ENCODE assay signal across 12 mouse cellular contexts in genomic region chr10:128039167-128039566, GRCm38 (mm10). TPM values are rescaled to one million over a fixed set of nuclear protein-coding genes. Genes with fewer than 3 reads are reported as not detected.
A peak's percentile ranks its signal among the peaks of the same experiment; 100 is the strongest.
DNase-seq lines count a peak whose midpoint lies in the region; ATAC-seq and TF ChIP-seq lines count a peak whose summit lies in the region.
"Had no signal": no experiment of that assay in that cellular context is flagged by ENCODE, and none has a peak within 500 bp of the region (broad histone marks: within the 10 kb centered on the region; RNA-seq: fewer than 3 reads in every experiment).

No protein-coding gene starts in this region.

- TF ChIP-seq CTCF in kidney, postnatal 0 days (IDR thresholded peaks at IDR 0.05; ENCODE audit: low read depth), result no peak
- no peak for TF ChIP-seq CTCF in MEL (IDR thresholded peaks at IDR 0.05 in 2 of 3, conservative IDR thresholded peaks at IDR 0.05 in 1 of 3; ENCODE audit: control insufficient read depth in 1 of 3, insufficient read depth in 1 of 3, low read depth in 2 of 3, low read length in 3 of 3, poor library complexity in 1 of 3, severe bottlenecking in 1 of 3)

- no peaks in the 10 kb centered on the region for H3K9me3 ChIP-seq in kidney, postnatal 0 days (replicated peaks; ENCODE audit: low read length)
- no peaks in the 10 kb centered on the region for H3K9me3 ChIP-seq in MEL (replicated peaks; ENCODE audit: insufficient read depth, low read length)
- H3K9me3 ChIP-seq: hindbrain, embryonic 10.5 days had no signal

- no peak for ATAC-seq in kidney, postnatal 0 days (replicated peaks; ENCODE audit: low FRiP score, low read depth)
- ATAC-seq in erythroblast, adult 5-6 weeks (replicated peaks; ENCODE audit: low FRiP score, poor library complexity, severe bottlenecking), result 0 out of 2 replicates have a peak, but pooled peaks have one; percentile 36

- WGBS in kidney, postnatal 0 days, result 21% methylated on average over 5 of the region's 5 CpGs

- H3K27me3 ChIP-seq in kidney, postnatal 0 days (ENCODE audit: insufficient read depth, low read length), result no peaks in the 10 kb centered on the region
- H3K27me3 ChIP-seq in MEL (ENCODE audit: control insufficient read depth in 1 of 2, insufficient read depth in 2 of 2, low read length in 2 of 2), result no peaks in the 10 kb centered on the region

- no peak overlapping the region for H3K4me3 ChIP-seq in kidney, postnatal 0 days (replicated peaks; ENCODE audit: low read depth, low read length)
- H3K4me3 ChIP-seq in MEL (ENCODE audit: control insufficient read depth in 1 of 2, insufficient read depth in 1 of 2, low read depth in 2 of 2, low read length in 2 of 2), result no peak overlapping the region
- H3K4me3 ChIP-seq: left cerebral cortex, adult 2 months had no signal

- no peak for TF ChIP-seq RAD21 in MEL (IDR thresholded peaks at IDR 0.05; ENCODE audit: low read depth, low read length)

- no peak for TF ChIP-seq EP300 in MEL (IDR thresholded peaks at IDR 0.05; ENCODE audit: low read depth in 1 of 2, low read length in 2 of 2)

- peaks cover 40% of the 10 kb centered on the region for H3K36me3 ChIP-seq in kidney, postnatal 0 days (ENCODE audit: insufficient read depth, low read length)
- H3K36me3 ChIP-seq in MEL (ENCODE audit: control insufficient read depth in 1 of 2, insufficient read depth in 2 of 2, low read length in 2 of 2), result peaks cover 38 to 49% of the 10 kb centered on the region in 2 experiments

- peak overlapping the region; percentile 21; the same call in 1 of the 2 replicates for H3K4me2 ChIP-seq in kidney, postnatal 0 days (ENCODE audit: low read length)

- no peak overlapping the region for H3K27ac ChIP-seq in kidney, postnatal 0 days
- no peak overlapping the region for H3K27ac ChIP-seq in MEL (ENCODE audit: control insufficient read depth, low read depth, low read length)
- H3K27ac ChIP-seq: hindbrain, embryonic 10.5 days; left cerebral cortex, adult 2 months had no signal

- peaks cover 81% of the 10 kb centered on the region for H3K79me2 ChIP-seq in MEL (ENCODE audit: control insufficient read depth, insufficient read depth, low read length, poor library complexity)

- H3K9ac ChIP-seq in kidney, postnatal 0 days (ENCODE audit: low read depth, low read length), result 0 out of 2 replicates have a peak overlapping the region, but pooled peaks have one; percentile 35
- H3K9ac ChIP-seq in MEL (ENCODE audit: control insufficient read depth, low read depth, low read length, poor library complexity, severe bottlenecking), result peak overlapping the region; percentile 22; the same call in 1 of the 2 replicates

- TF ChIP-seq POLR2A in MEL (IDR thresholded peaks at IDR 0.05; ENCODE audit: control insufficient read depth in 1 of 2, insufficient read depth in 1 of 2, low read depth in 1 of 2, low read length in 2 of 2, poor library complexity in 1 of 2), result no peak; a peak in 1 of 4 replicates

- intact Hi-C loops in left cerebral cortex, postnatal 14 days (cut with DNase I), result no loop called here

- peak; percentile 52 for DNase-seq in kidney, postnatal 0 days (ENCODE audit: low spot score)
- no peak for DNase-seq in kidney, postnatal 25 days
- DNase-seq in MEL (ENCODE audit: low read depth, low spot score), result no peak
- peak; percentile 55 for DNase-seq in naive thymus-derived CD4-positive, alpha-beta T cell, adult 2 months (ENCODE audit: low read depth)
- no peak for DNase-seq in left cerebral cortex, postnatal 14 days (ENCODE audit: low spot score in 2 of 2)
- no peak for DNase-seq in spleen, postnatal 14 days (ENCODE audit: low spot score in 2 of 2)
- DNase-seq: adrenal gland, adult 2 months had no signal

- peaks cover 28% of the 10 kb centered on the region for H3K4me1 ChIP-seq in kidney, postnatal 0 days (replicated peaks; ENCODE audit: insufficient read depth, low read length)
- peaks cover 8 to 13% of the 10 kb centered on the region in 2 experiments for H3K4me1 ChIP-seq in MEL (ENCODE audit: control insufficient read depth in 1 of 2, insufficient read depth in 2 of 2, low read length in 2 of 2)

TF ChIP-seq in MEL, 35 proteins besides CTCF, POLR2A, EP300 and RAD21:
- TF ChIP-seq CHD2 (IDR thresholded peaks at IDR 0.05; ENCODE audit: low read length) (no peak), ETS1 (IDR thresholded peaks at IDR 0.05; ENCODE audit: low read depth, low read length) (0 out of 2 replicates have a peak, but pooled peaks have one; percentile 12)

RNA-seq across cellular contexts. Expression of gene Naca, which starts 3.8 kb away (rescaled TPM):
- polyA plus RNA-seq in kidney, postnatal 0 days (2015; fragmentation: Nextera tagmentation; extraction: Ambion mirVana), result 769 and 820 TPM in 2 replicates
- total RNA-seq in MEL (2012; rRNA removed), result 1,577 and 1,612 TPM in 2 replicates
- 1,000 to 10,000 TPM in 1 of 2 experiments, 100 to 1,000 TPM in 1; 202 to 1,039 TPM for polyA plus RNA-seq in MEL (2012; ENCODE audit: insufficient read depth in 1 of 2, insufficient read length in 2 of 2, low read depth in 1 of 2, low replicate concordance in 2 of 2, missing spikeins in 1 of 2)
- total RNA-seq in erythroblast, adult 5-6 weeks (2015; ENCODE audit: low replicate concordance), result 219 and 262 TPM in 2 replicates
- 350 and 361 TPM in 2 replicates for total RNA-seq in erythroblast, adult 5-6 weeks (2017; ENCODE audit: low replicate concordance)
- 100 to 1,000 TPM; 306 to 320 TPM for total RNA-seq in left cerebral cortex, postnatal 14 days (2021)

RNA-seq across cellular contexts. Expression of gene Ptges3, which starts 19.6 kb away (rescaled TPM):
- 467 and 468 TPM in 2 replicates for polyA plus RNA-seq in kidney, postnatal 0 days (2015; fragmentation: Nextera tagmentation; extraction: Ambion mirVana)
- 233 and 240 TPM in 2 replicates for total RNA-seq in MEL (2012; rRNA removed)
- polyA plus RNA-seq in MEL (2012; ENCODE audit: insufficient read depth in 1 of 2, insufficient read length in 2 of 2, low read depth in 1 of 2, low replicate concordance in 2 of 2, missing spikeins in 1 of 2), result 100 to 1,000 TPM; 216 to 627 TPM
- 44.0 and 46.6 TPM in 2 replicates for total RNA-seq in erythroblast, adult 5-6 weeks (2015; ENCODE audit: low replicate concordance)
- 65.1 and 65.8 TPM in 2 replicates for total RNA-seq in erythroblast, adult 5-6 weeks (2017; ENCODE audit: low replicate concordance)
- 100 to 1,000 TPM; 131 to 134 TPM for total RNA-seq in left cerebral cortex, postnatal 14 days (2021)

RNA-seq across cellular contexts. Expression of gene Prim1, which starts 24.2 kb away (rescaled TPM):
- 43.9 and 53.2 TPM in 2 replicates for polyA plus RNA-seq in kidney, postnatal 0 days (2015; fragmentation: Nextera tagmentation; extraction: Ambion mirVana)
- 59.6 and 74.0 TPM in 2 replicates for total RNA-seq in MEL (2012; rRNA removed)
- polyA plus RNA-seq in MEL (2012; ENCODE audit: insufficient read depth in 1 of 2, insufficient read length in 2 of 2, low read depth in 1 of 2, low replicate concordance in 2 of 2, missing spikeins in 1 of 2), result 10 to 100 TPM in 1 of 2 experiments, not detected in 1; 71.5 TPM
- total RNA-seq in erythroblast, adult 5-6 weeks (2015; ENCODE audit: low replicate concordance), result 37.6 and 56.5 TPM in 2 replicates
- 44.7 and 56.1 TPM in 2 replicates for total RNA-seq in erythroblast, adult 5-6 weeks (2017; ENCODE audit: low replicate concordance)
- total RNA-seq in left cerebral cortex, postnatal 14 days (2021), result 1 to 10 TPM; 6.4 to 7.2 TPM

RNA-seq across cellular contexts. Expression of gene Hsd17b6, which starts 31.8 kb away (rescaled TPM):
- polyA plus RNA-seq in kidney, postnatal 0 days (2015; fragmentation: Nextera tagmentation; extraction: Ambion mirVana), result not detected in 2 replicates
- not detected in 2 replicates for total RNA-seq in MEL (2012; rRNA removed)
- under 1 TPM in 1 of 2 experiments, not detected in 1; 0.15 TPM for polyA plus RNA-seq in MEL (2012; ENCODE audit: insufficient read depth in 1 of 2, insufficient read length in 2 of 2, low read depth in 1 of 2, low replicate concordance in 2 of 2, missing spikeins in 1 of 2)
- total RNA-seq in erythroblast, adult 5-6 weeks (2015; ENCODE audit: low replicate concordance), result not detected in 2 replicates
- not detected in 2 replicates for total RNA-seq in erythroblast, adult 5-6 weeks (2017; ENCODE audit: low replicate concordance)
- total RNA-seq in left cerebral cortex, postnatal 14 days (2021), result not detected
- total RNA-seq: left cerebral cortex, adult 2 months had no signal
- polyA plus RNA-seq: adrenal gland, adult 2 months; hindbrain, embryonic 10.5 days; neural tube, embryonic 11.5 days; spleen, adult 2 months had no signal

RNA-seq across cellular contexts. Expression of gene Atp5b, which starts 43.9 kb away (rescaled TPM):
- polyA plus RNA-seq in kidney, postnatal 0 days (2015; fragmentation: Nextera tagmentation; extraction: Ambion mirVana), result 3,631 and 3,848 TPM in 2 replicates
- 2,164 and 2,193 TPM in 2 replicates for total RNA-seq in MEL (2012; rRNA removed)
- polyA plus RNA-seq in MEL (2012; ENCODE audit: insufficient read depth in 1 of 2, insufficient read length in 2 of 2, low read depth in 1 of 2, low replicate concordance in 2 of 2, missing spikeins in 1 of 2), result 1,000 to 10,000 TPM in 1 of 2 experiments, 100 to 1,000 TPM in 1; 545 to 2,318 TPM
- total RNA-seq in erythroblast, adult 5-6 weeks (2015; ENCODE audit: low replicate concordance), result 477 and 544 TPM in 2 replicates
- 410 and 537 TPM in 2 replicates for total RNA-seq in erythroblast, adult 5-6 weeks (2017; ENCODE audit: low replicate concordance)
- total RNA-seq in left cerebral cortex, postnatal 14 days (2021), result 1,000 to 10,000 TPM; 1,697 to 1,804 TPM

Comparison
In these comparisons a context has a peak if more than half of its experiments do, and no peak if none do; other contexts are left out.
1. DNase-seq: peak in kidney, postnatal 0 days (single experiment) and naive thymus-derived CD4-positive, alpha-beta T cell, adult 2 months (single experiment); none in kidney, postnatal 25 days (0 of 2), MEL (single experiment), left cerebral cortex, postnatal 14 days (0 of 2) and spleen, postnatal 14 days (0 of 2).